Mouse (Mus musculus) stomach, embryonic 16.5 days (tissue): Measurements from ENCODE around the gene Ostm1. TPM values are rescaled to one million over a fixed set of nuclear protein-coding genes. Genes with fewer than 3 reads are reported as not detected.

Source experiments
- ATAC-seq: fragments of 200-750 bp; cut with Nextera tagmentation; 2 replicates; pipeline ENCODE4 v1.8.0; 2017; ENCODE audit warnings: moderate number of reproducible peaks, moderate TSS enrichment; ENCODE audit not compliant: insufficient read depth, low FRiP score
- H3K27ac ChIP-seq: fragments of 300-500 bp; sonication (generic); 2 replicates; pipeline ENCODE4 v1.5.1; 2014; ENCODE audit warnings: low read length
- H3K27me3 ChIP-seq: fragments of 300-500 bp; sonication (generic); 2 replicates; pipeline ENCODE4 v1.6.1; 2014; ENCODE audit warnings: low read length, control low read depth, mixed read lengths; ENCODE audit not compliant: control insufficient read depth, insufficient read depth
- H3K36me3 ChIP-seq: fragments of 300-500 bp; sonication (generic); 2 replicates; pipeline ENCODE4 v1.6.1; 2014; ENCODE audit warnings: low read length; ENCODE audit not compliant: control insufficient read depth, insufficient read depth
- H3K4me1 ChIP-seq: fragments of 300-500 bp; sonication (generic); 2 replicates; pipeline ENCODE4 v1.6.1; 2014; ENCODE audit warnings: low read length, control low read depth, mixed read lengths; ENCODE audit not compliant: control insufficient read depth, insufficient read depth
- H3K4me2 ChIP-seq: fragments of 300-500 bp; sonication (generic); 2 replicates; pipeline ENCODE4 v1.6.1; 2014; ENCODE audit warnings: low read depth, low read length, mixed read lengths
- H3K4me3 ChIP-seq: fragments of 300-500 bp; sonication (generic); replicated peaks from 2 replicates; pipeline ENCODE4 v1.5.1; 2014; ENCODE audit warnings: mild to moderate bottlenecking, low read length
- H3K9ac ChIP-seq: fragments of 300-500 bp; sonication (generic); 2 replicates; pipeline ENCODE4 v1.6.1; 2014; ENCODE audit warnings: low read length
- H3K9me3 ChIP-seq: fragments of 300-500 bp; sonication (generic); replicated peaks from 2 replicates; pipeline ENCODE4 v1.6.1; 2016; ENCODE audit warnings: low read length, control low read depth; ENCODE audit not compliant: control insufficient read depth
- WGBS: fragments of 180-500 bp; shearing (Covaris S2); extraction: QIAGEN DNeasy Blood & Tissue Kit; methylation state at CpG from one replicate; pipeline ENCODE4 v1.1.7; 2014; 5-methylcytosine and 5-hydroxymethylcytosine counted together
- polyA plus RNA-seq: library from polyadenylated mRNA; unstranded; fragments of >200 nt; fragmentation: Nextera tagmentation; extraction: Ambion mirVana; gene quantifications from 2 replicates; pipeline ENCODE4 v1.2.1, GENCODE M21; 2015

The Ostm1 gene
- polyA plus RNA-seq, 1 experiment from 2014 or later, result 13.8 TPM

GRCm38 (mm10) chr10:42572971-42573370 is 10.7 kb upstream of the Ostm1 start:
- Histone ChIP-seq H3K36me3 (no peaks in the 10 kb centered on the region), H3K4me2 (no peak overlapping the region), H3K9ac (no peak overlapping the region), H3K27me3 (peaks cover 88% of the 10 kb centered on the region), H3K27ac (no peak overlapping the region), H3K4me3 (no peak overlapping the region), H3K4me1 (no peaks in the 10 kb centered on the region), H3K9me3 (no peaks in the 10 kb centered on the region)
- ATAC-seq, result no peak
- WGBS, result 2% methylated on average over 15 of the region's 15 CpGs

- Histone ChIP-seq H3K27ac (no peak overlapping the region), H3K4me1 (peaks cover under 1% of the 10 kb centered on the region; the same call in 1 of the 2 replicates), H3K9me3 (no peaks in the 10 kb centered on the region), H3K9ac (no peak overlapping the region), H3K36me3 (no peaks in the 10 kb centered on the region), H3K4me2 (no peak overlapping the region), H3K4me3 (no peak overlapping the region), H3K27me3 (peaks cover 92% of the 10 kb centered on the region)
- 2% methylated on average over 10 of the region's 10 CpGs for WGBS
- ATAC-seq, result no peak
Measured at GRCm38 (mm10) chr10:42574639-42575038, 9.0 kb upstream of the Ostm1 start.

GRCm38 (mm10) chr10:42577525-42578280 is 5.9 kb upstream of the Ostm1 start:
- H3K9me3 ChIP-seq, result no peaks in the 10 kb centered on the region
- WGBS, result 2% methylated on average over 15 of the region's 15 CpGs

GRCm38 (mm10) chr10:42578281-42578675 is 5.3 kb upstream of the Ostm1 start:
- Histone ChIP-seq H3K4me3 (no peak overlapping the region), H3K4me2 (no peak overlapping the region), H3K27ac (no peak overlapping the region), H3K9me3 (no peaks in the 10 kb centered on the region), H3K27me3 (peaks cover 92% of the 10 kb centered on the region), H3K9ac (no peak overlapping the region), H3K36me3 (no peaks in the 10 kb centered on the region), H3K4me1 (peaks cover 3% of the 10 kb centered on the region; the same call in 1 of the 2 replicates)
- ATAC-seq, result no peak
- WGBS, result under 1% methylated on average over 15 of the region's 15 CpGs

More at GRCm38 (mm10) chr10:42577525-42578280, 5.9 kb upstream of the Ostm1 start:
- H3K4me2 ChIP-seq, result no peak overlapping the region
- H3K36me3 ChIP-seq, result no peaks in the 10 kb centered on the region
- H3K4me3 ChIP-seq, result no peak overlapping the region
- H3K4me1 ChIP-seq, result peaks cover 3% of the 10 kb centered on the region; the same call in 1 of the 2 replicates
- H3K27ac ChIP-seq, result no peak overlapping the region
- no peak overlapping the region for H3K9ac ChIP-seq
- no peak for ATAC-seq
- peaks cover 93% of the 10 kb centered on the region for H3K27me3 ChIP-seq

- no peak for ATAC-seq
- 5% methylated on average over 22 of the region's 22 CpGs for WGBS
- Histone ChIP-seq H3K4me1 (peaks cover 3% of the 10 kb centered on the region; the same call in 1 of the 2 replicates), H3K4me2 (no peak overlapping the region), H3K27me3 (peaks cover 92% of the 10 kb centered on the region), H3K9ac (no peak overlapping the region), H3K36me3 (no peaks in the 10 kb centered on the region), H3K27ac (no peak overlapping the region), H3K9me3 (no peaks in the 10 kb centered on the region), H3K4me3 (no peak overlapping the region)
Measured at GRCm38 (mm10) chr10:42578698-42579474, 4.7 kb upstream of the Ostm1 start.

GRCm38 (mm10) chr10:42579475-42580130 is 4.0 kb upstream of the Ostm1 start:
- no peak overlapping the region for H3K4me3 ChIP-seq
- under 1% methylated on average over 41 of the region's 41 CpGs for WGBS
- no peak for ATAC-seq

GRCm38 (mm10) chr10:42580131-42580950 is 3.3 kb upstream of the Ostm1 start:
- H3K36me3 ChIP-seq, result no peaks in the 10 kb centered on the region

More at GRCm38 (mm10) chr10:42579475-42580130, 4.0 kb upstream of the Ostm1 start:
- Histone ChIP-seq H3K9me3 (no peaks in the 10 kb centered on the region), H3K27ac (no peak overlapping the region), H3K9ac (no peak overlapping the region), H3K4me1 (peaks cover 3% of the 10 kb centered on the region; the same call in 1 of the 2 replicates), H3K36me3 (no peaks in the 10 kb centered on the region), H3K27me3 (peaks cover 92% of the 10 kb centered on the region), H3K4me2 (no peak overlapping the region)

GRCm38 (mm10) chr10:42580951-42581277 is 2.7 kb upstream of the Ostm1 start:
- Histone ChIP-seq H3K4me2 (no peak overlapping the region), H3K9me3 (no peaks in the 10 kb centered on the region), H3K4me1 (peaks cover 3% of the 10 kb centered on the region; the same call in 1 of the 2 replicates), H3K9ac (no peak overlapping the region), H3K27me3 (peaks cover 92% of the 10 kb centered on the region), H3K27ac (no peak overlapping the region), H3K4me3 (no peak overlapping the region), H3K36me3 (no peaks in the 10 kb centered on the region)
- no peak for ATAC-seq
- WGBS, result 3% methylated on average over 7 of the region's 7 CpGs

More at GRCm38 (mm10) chr10:42580131-42580950, 3.3 kb upstream of the Ostm1 start:
- H3K4me2 ChIP-seq, result no peak overlapping the region
- ATAC-seq, result no peak
- H3K4me3 ChIP-seq, result no peak overlapping the region
- H3K4me1 ChIP-seq, result peaks cover 3% of the 10 kb centered on the region; the same call in 1 of the 2 replicates
- no peak overlapping the region for H3K27ac ChIP-seq
- H3K9me3 ChIP-seq, result no peaks in the 10 kb centered on the region
- WGBS, result 2% methylated on average over 29 of the region's 29 CpGs
- H3K9ac ChIP-seq, result no peak overlapping the region
- H3K27me3 ChIP-seq, result peaks cover 92% of the 10 kb centered on the region
